Comparison of ENCODE assay signal across 8 mouse cellular contexts in the genomic region with DNA sequence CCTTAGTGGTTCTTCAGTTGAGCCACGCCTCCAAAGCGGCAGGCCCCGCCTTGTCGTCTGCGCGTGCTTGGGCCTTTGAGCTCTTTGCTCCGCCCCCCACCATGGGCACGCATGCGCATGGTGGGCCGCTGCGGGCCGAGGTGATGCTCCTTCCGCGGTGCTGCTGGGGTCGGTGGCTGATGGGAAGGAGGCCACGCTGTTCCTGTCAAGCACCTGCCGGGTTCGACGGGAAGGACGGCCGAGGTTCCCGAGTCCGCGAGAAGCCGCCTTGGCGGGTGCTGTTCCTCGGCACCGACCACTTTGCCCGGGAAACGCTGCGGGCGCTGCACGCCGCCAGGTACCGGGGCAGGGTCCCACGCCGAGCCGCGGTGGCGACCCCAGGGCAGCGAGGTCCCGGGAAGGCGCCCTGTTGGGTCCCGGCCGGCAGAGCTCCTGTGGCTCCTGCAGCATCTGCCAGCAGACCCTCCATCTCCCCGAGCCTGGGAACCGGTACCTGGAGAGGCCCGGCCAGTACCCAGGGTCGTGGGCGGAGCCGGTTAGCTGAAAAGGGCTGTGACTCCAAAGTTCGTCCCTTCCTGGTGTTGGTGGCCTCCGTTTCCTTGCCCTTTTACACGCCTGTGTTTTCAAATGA. TPM values are rescaled to one million over a fixed set of nuclear protein-coding genes. Genes with fewer than 3 reads are reported as not detected.
DNase-seq lines count a peak whose midpoint lies in the region; ATAC-seq and TF ChIP-seq lines count a peak whose summit lies in the region.

Gene Mtfmt (plus strand): TSS at position 112 of the 631 bp plus-strand sequence.

- H3K4me2 ChIP-seq in forebrain, embryonic 16.5 days (ENCODE audit: low read length), result peak within 1 kb of the TSS; percentile 68
- H3K4me2 ChIP-seq in lung, embryonic 14.5 days, result peak within 1 kb of the TSS; percentile 68

- DNase-seq in ES-E14 (ENCODE audit: low read depth, low spot score), result peak; percentile 92
- peak; percentile 91 for DNase-seq in cerebellum, adult 11-12 months
- DNase-seq in heart, postnatal 36 days, result peak; percentile 91 to 93
- peak; percentile 91 to 93 for DNase-seq in layer of hippocampus, adult 2 months (ENCODE audit: low spot score in 2 of 2)
- DNase-seq in lung, embryonic 14.5 days, result peak; percentile 99
- peak; percentile 98 for DNase-seq in thymus, adult 2 months

- no peaks in the 10 kb centered on the region for H3K36me3 ChIP-seq in ES-E14 (ENCODE audit: control insufficient read depth, insufficient read depth, low read length, poor library complexity, severe bottlenecking)
- peaks cover 5% of the 10 kb centered on the region; the same call in 1 of the 2 replicates for H3K36me3 ChIP-seq in forebrain, embryonic 16.5 days (ENCODE audit: control insufficient read depth, insufficient read depth)
- peaks cover 9% of the 10 kb centered on the region; the same call in 1 of the 2 replicates for H3K36me3 ChIP-seq in lung, embryonic 14.5 days (ENCODE audit: insufficient read depth)
- peaks cover 11% of the 10 kb centered on the region for H3K36me3 ChIP-seq in thymus, adult 2 months (ENCODE audit: control insufficient read depth, insufficient read depth, low read length)

- peak; percentile 79 for TF ChIP-seq POLR2A in olfactory bulb, adult 2 months (IDR thresholded peaks at IDR 0.05; ENCODE audit: insufficient read depth, low read depth, low read length)
- peak; percentile 66; the same call in 1 of the 2 replicates for TF ChIP-seq POLR2A in thymus, adult 2 months (IDR thresholded peaks at IDR 0.05; ENCODE audit: control insufficient read depth, extremely low read depth, insufficient read depth, low read length, poor library complexity)

- in situ Hi-C loops in ES-E14 (cut with MboI; ENCODE audit: low sequenced_read_pairs in 2 of 2, unreplicated experiment in 2 of 2), result no loop called here

- no peaks in the 10 kb centered on the region for H3K27me3 ChIP-seq in forebrain, embryonic 16.5 days (replicated peaks; ENCODE audit: control insufficient read depth, insufficient read depth, low read length)
- no peaks in the 10 kb centered on the region for H3K27me3 ChIP-seq in lung, embryonic 14.5 days (ENCODE audit: insufficient read depth, low read length)
- H3K27me3 ChIP-seq in thymus, adult 2 months (ENCODE audit: control insufficient read depth, insufficient read depth, low read length), result no peaks in the 10 kb centered on the region

- intact Hi-C loops in heart, postnatal 36 days (cut with DNase I), result loop anchor here (10.0 kb wide), 1 partner anchor 211 kb away; no protein-coding TSS in a partner anchor

- WGBS in forebrain, embryonic 16.5 days, result under 1% methylated on average over 54 of the region's 54 CpGs
- WGBS in lung, embryonic 14.5 days, result 0% methylated on average over 54 of the region's 54 CpGs
- under 1% methylated on average over 54 of the region's 54 CpGs for WGBS in olfactory bulb, adult 2 months
- WGBS in thymus, adult 2 months, result under 1% methylated on average over 54 of the region's 54 CpGs

- peak within 1 kb of the TSS; percentile 83 to 84 for H3K4me3 ChIP-seq in ES-E14 (ENCODE audit: insufficient read depth in 1 of 2, low read depth in 1 of 2, low read length in 2 of 2, poor library complexity in 1 of 2, severe bottlenecking in 1 of 2)
- H3K4me3 ChIP-seq in forebrain, embryonic 16.5 days (replicated peaks; ENCODE audit: low read length), result peak within 1 kb of the TSS; percentile 98
- H3K4me3 ChIP-seq in layer of hippocampus, adult 2 months, result peak within 1 kb of the TSS; percentile 86
- H3K4me3 ChIP-seq in lung, embryonic 14.5 days (ENCODE audit: low read depth, low read length), result peak within 1 kb of the TSS; percentile 95
- peak within 1 kb of the TSS; percentile 87 for H3K4me3 ChIP-seq in olfactory bulb, adult 2 months (ENCODE audit: insufficient read depth, low read depth, low read length)
- peak within 1 kb of the TSS; percentile 76 for H3K4me3 ChIP-seq in thymus, adult 2 months (ENCODE audit: control insufficient read depth, insufficient read depth, low read length)

- peaks cover 0 to 4% of the 10 kb centered on the region in 2 experiments; a peak in 1 of 4 replicates for H3K4me1 ChIP-seq in ES-E14 (ENCODE audit: control insufficient read depth in 2 of 2, insufficient read depth in 2 of 2, low read length in 2 of 2, poor library complexity in 1 of 2)
- H3K4me1 ChIP-seq in forebrain, embryonic 16.5 days (replicated peaks; ENCODE audit: control insufficient read depth, insufficient read depth, low read length), result peaks cover 9% of the 10 kb centered on the region
- no peaks in the 10 kb centered on the region for H3K4me1 ChIP-seq in lung, embryonic 14.5 days (ENCODE audit: insufficient read depth)
- H3K4me1 ChIP-seq in olfactory bulb, adult 2 months (ENCODE audit: control insufficient read depth, insufficient read depth, low read length), result no peaks in the 10 kb centered on the region
- peaks cover 4% of the 10 kb centered on the region for H3K4me1 ChIP-seq in thymus, adult 2 months (replicated peaks; ENCODE audit: control insufficient read depth, insufficient read depth, low read length)

- peak within 1 kb of the TSS; percentile 80 for H3K9ac ChIP-seq in ES-E14 (ENCODE audit: insufficient read depth, low read depth, low read length, poor library complexity, severe bottlenecking)
- H3K9ac ChIP-seq in forebrain, embryonic 16.5 days (replicated peaks; ENCODE audit: low read depth, low read length), result peak within 1 kb of the TSS; percentile 96
- peak within 1 kb of the TSS; percentile 78 for H3K9ac ChIP-seq in lung, embryonic 14.5 days

- no peaks in the 10 kb centered on the region for H3K9me3 ChIP-seq in ES-E14 (ENCODE audit: control insufficient read depth, insufficient read depth, low read depth, low read length)
- no peaks in the 10 kb centered on the region for H3K9me3 ChIP-seq in forebrain, embryonic 16.5 days (ENCODE audit: control insufficient read depth, low read length)
- no peaks in the 10 kb centered on the region for H3K9me3 ChIP-seq in lung, embryonic 14.5 days (ENCODE audit: low read depth, low read length)

- ATAC-seq in forebrain, embryonic 16.5 days, result peak; percentile 94
- peak; percentile 91 for ATAC-seq in lung, embryonic 14.5 days (ENCODE audit: insufficient read depth)

- no peak for TF ChIP-seq CTCF in layer of hippocampus, adult 2 months (conservative IDR thresholded peaks at IDR 0.05)
- no peak for TF ChIP-seq CTCF in lung, embryonic 14.5 days (IDR thresholded peaks at IDR 0.05; ENCODE audit: low read depth)
- TF ChIP-seq CTCF in olfactory bulb, adult 2 months (IDR thresholded peaks at IDR 0.05; ENCODE audit: insufficient read depth, low read depth, low read length), result no peak
- TF ChIP-seq CTCF in thymus, adult 2 months (IDR thresholded peaks at IDR 0.05; ENCODE audit: borderline replicate concordance, control insufficient read depth, extremely low read depth, insufficient read depth, low read length, poor library complexity), result no peak; the same call in 1 of the 2 replicates

- H3K27ac ChIP-seq in ES-E14 (ENCODE audit: insufficient read depth, low read depth, low read length, poor library complexity, severe bottlenecking), result no peak within 1 kb of the TSS
- peak within 1 kb of the TSS; percentile 50 for H3K27ac ChIP-seq in forebrain, embryonic 16.5 days (ENCODE audit: low read length)
- H3K27ac ChIP-seq in layer of hippocampus, adult 2 months, result peak within 1 kb of the TSS; percentile 88
- H3K27ac ChIP-seq in lung, embryonic 14.5 days (ENCODE audit: low read depth), result no peak within 1 kb of the TSS
- H3K27ac ChIP-seq in olfactory bulb, adult 2 months (ENCODE audit: insufficient read depth, low read depth, low read length), result no peak within 1 kb of the TSS
- no peak within 1 kb of the TSS for H3K27ac ChIP-seq in thymus, adult 2 months (ENCODE audit: control insufficient read depth, insufficient read depth, low read length)

TF ChIP-seq in ES-E14, 5 proteins besides CTCF, POLR2A, EP300 and RAD21:
- TF ChIP-seq ZNF384 (IDR thresholded peaks at IDR 0.05; ENCODE audit: low read depth, low read length), result no peak
- no peak for TF ChIP-seq HCFC1 (IDR thresholded peaks at IDR 0.05; ENCODE audit: borderline replicate concordance, insufficient read depth, low read length)
- no peak for TF ChIP-seq ZC3H11A (IDR thresholded peaks at IDR 0.05; ENCODE audit: borderline replicate concordance, low read depth, low read length)
- no peak for TF ChIP-seq MAFK (IDR thresholded peaks at IDR 0.05; ENCODE audit: insufficient read depth, low read depth, low read length)
- TF ChIP-seq CHD2 (IDR thresholded peaks at IDR 0.05; ENCODE audit: low read depth, low read length), result no peak

RNA-seq across cellular contexts. Expression of gene Mtfmt, which starts in this region (rescaled TPM):
- total RNA-seq in ES-E14 (2012; rRNA removed), result 9.1 and 9.6 TPM in 2 replicates
- polyA plus RNA-seq in forebrain, embryonic 16.5 days (2015; fragmentation: Nextera tagmentation; extraction: Ambion mirVana), result 22.7 and 23.5 TPM in 2 replicates
- 1 to 10 TPM; 7.1 to 7.5 TPM for total RNA-seq in heart, postnatal 36 days (2021)
- total RNA-seq in layer of hippocampus, adult 2 months (2021), result 10 to 100 TPM; 18.5 to 20.3 TPM
- 19.4 and 21.2 TPM in 2 replicates for polyA plus RNA-seq in lung, embryonic 14.5 days (2014; fragmentation: Nextera tagmentation; extraction: Ambion mirVana)
- polyA plus RNA-seq in olfactory bulb, adult 2 months (2012; ENCODE audit: insufficient read depth, insufficient read length, low replicate concordance, missing spikeins), result not detected in 2 replicates
- 16.2 and 18.4 TPM in 2 replicates for polyA plus RNA-seq in thymus, adult 2 months (2012; rRNA removed)

Comparison
In these comparisons a context has a peak if more than half of its experiments do, and no peak if none do; other contexts are left out.
1. RNA of gene Mtfmt (polyA plus RNA-seq): 22.7 to 23.5 TPM in forebrain, embryonic 16.5 days, 19.4 to 21.2 TPM in lung, embryonic 14.5 days and 16.2 to 18.4 TPM in thymus, adult 2 months; not detected in olfactory bulb, adult 2 months; every median in the first group is over 10 times any median in the second.
2. H3K27ac ChIP-seq: peak in forebrain, embryonic 16.5 days (single experiment) and layer of hippocampus, adult 2 months (single experiment); none in ES-E14 (single experiment), lung, embryonic 14.5 days (single experiment), olfactory bulb, adult 2 months (single experiment) and thymus, adult 2 months (single experiment).
3. Peak in every context shown above with its lines, with median percentiles within 50 percentile points of each other: DNase-seq, H3K4me3 ChIP-seq and H3K9ac ChIP-seq.